Mouse (Mus musculus) hindbrain, embryonic 15.5 days (tissue): ENCODE results near the gene Gm49336. TPM values are rescaled to one million over a fixed set of nuclear protein-coding genes. Genes with fewer than 3 reads are reported as not detected.
A peak's percentile ranks its signal among the peaks of the same experiment; 100 is the strongest.

Experiments used
- ATAC-seq: fragments of 200-750 bp; cut with Nextera tagmentation; 2 replicates; pipeline ENCODE4 v1.8.0; 2017; ENCODE audit warnings: low read depth, moderate number of reproducible peaks, moderate TSS enrichment; ENCODE audit not compliant: low FRiP score
- H3K27ac ChIP-seq: fragments of 300-500 bp; sonication (generic); replicated peaks from 2 replicates; pipeline ENCODE4 v1.5.1; 2015; ENCODE audit warnings: mild to moderate bottlenecking, inconsistent platforms
- H3K27me3 ChIP-seq: fragments of 300-500 bp; sonication (generic); 2 replicates; pipeline ENCODE4 v1.6.1; 2015; ENCODE audit warnings: control low read depth, inconsistent platforms
- H3K36me3 ChIP-seq: fragments of 300-500 bp; sonication (generic); 2 replicates; pipeline ENCODE4 v1.6.1; 2015; ENCODE audit warnings: control low read depth, inconsistent platforms
- H3K4me1 ChIP-seq: fragments of 300-500 bp; sonication (generic); replicated peaks from 2 replicates; pipeline ENCODE4 v1.6.1; 2015; ENCODE audit warnings: control low read depth, inconsistent platforms
- H3K4me2 ChIP-seq: fragments of 300-500 bp; sonication (generic); 2 replicates; pipeline ENCODE4 v1.6.1; 2015; ENCODE audit warnings: moderate library complexity, mild to moderate bottlenecking, inconsistent platforms
- H3K4me3 ChIP-seq: fragments of 300-500 bp; sonication (generic); 2 replicates; pipeline ENCODE4 v1.5.1; 2015; ENCODE audit warnings: mild to moderate bottlenecking, inconsistent platforms
- H3K9ac ChIP-seq: fragments of 300-500 bp; sonication (generic); 2 replicates; pipeline ENCODE4 v1.6.1; 2015; ENCODE audit warnings: inconsistent platforms
- H3K9me3 ChIP-seq: fragments of 300-500 bp; sonication (generic); 2 replicates; pipeline ENCODE4 v1.6.1; 2016; ENCODE audit warnings: control low read depth, inconsistent platforms
- WGBS: fragments of 180-500 bp; shearing (Covaris S2); methylation state at CpG from one replicate; pipeline ENCODE4 v1.1.7; 2015; 5-methylcytosine and 5-hydroxymethylcytosine counted together
- polyA plus RNA-seq: library from polyadenylated mRNA; unstranded; fragments of >200 nt; fragmentation: Nextera tagmentation; extraction: Ambion mirVana; gene quantifications from 2 replicates; pipeline ENCODE4 v1.2.1, GENCODE M21; 2015

The Gm49336 gene
- polyA plus RNA-seq, 1 experiment from 2014 or later: 47.3 TPM

- WGBS: 80% methylated on average over 7 of the region's 7 CpGs
- Histone ChIP-seq H3K27ac (no peak overlapping the region), H3K4me3 (no peak overlapping the region), H3K4me2 (no peak overlapping the region), H3K9ac (no peak overlapping the region), H3K9me3 (no peaks in the 10 kb centered on the region), H3K4me1 (peaks cover 18% of the 10 kb centered on the region), H3K27me3 (no peaks in the 10 kb centered on the region), H3K36me3 (no peaks in the 10 kb centered on the region)
- no peak for ATAC-seq
These were observed 11.0 kb upstream of the Gm49336 start for GRCm38 (mm10) chr14:60262316-60262715.

GRCm38 (mm10) chr14:60257851-60258250 is 6.5 kb upstream of the Gm49336 start:
- no peak for ATAC-seq
- Histone ChIP-seq H3K4me2 (no peak overlapping the region), H3K9ac (no peak overlapping the region), H3K27ac (no peak overlapping the region), H3K27me3 (no peaks in the 10 kb centered on the region), H3K4me1 (no peaks in the 10 kb centered on the region), H3K9me3 (no peaks in the 10 kb centered on the region), H3K36me3 (no peaks in the 10 kb centered on the region), H3K4me3 (no peak overlapping the region)
- 93% methylated on average over 1 of the region's 1 CpGs for WGBS

GRCm38 (mm10) chr14:60257101-60257500 is 5.8 kb upstream of the Gm49336 start:
- no peaks in the 10 kb centered on the region for H3K36me3 ChIP-seq
- H3K9me3 ChIP-seq: no peaks in the 10 kb centered on the region
- H3K4me2 ChIP-seq: no peak overlapping the region
- 89% methylated on average over 4 of the region's 4 CpGs for WGBS
- H3K27ac ChIP-seq: no peak overlapping the region
- H3K9ac ChIP-seq: no peak overlapping the region
- H3K27me3 ChIP-seq: no peaks in the 10 kb centered on the region
- no peak overlapping the region for H3K4me3 ChIP-seq
- H3K4me1 ChIP-seq: peaks cover 6% of the 10 kb centered on the region
- ATAC-seq: no peak

- Histone ChIP-seq H3K4me3 (no peak overlapping the region), H3K4me1 (peaks cover 6% of the 10 kb centered on the region), H3K9ac (no peak overlapping the region), H3K4me2 (no peak overlapping the region), H3K27ac (no peak overlapping the region), H3K9me3 (no peaks in the 10 kb centered on the region), H3K27me3 (no peaks in the 10 kb centered on the region), H3K36me3 (no peaks in the 10 kb centered on the region)
- no peak for ATAC-seq
- 33% methylated on average over 3 of the region's 3 CpGs for WGBS
These were observed 5.0 kb upstream of the Gm49336 start for GRCm38 (mm10) chr14:60256356-60256755.

GRCm38 (mm10) chr14:60254774-60255173 is 3.5 kb upstream of the Gm49336 start:
- Histone ChIP-seq H3K4me3 (no peak overlapping the region), H3K27me3 (no peaks in the 10 kb centered on the region), H3K27ac (no peak overlapping the region), H3K4me1 (peaks cover 13% of the 10 kb centered on the region), H3K4me2 (no peak overlapping the region), H3K36me3 (no peaks in the 10 kb centered on the region), H3K9ac (no peak overlapping the region), H3K9me3 (no peaks in the 10 kb centered on the region)
- no peak for ATAC-seq

- 93% methylated on average over 3 of the region's 3 CpGs for WGBS
- H3K4me3 ChIP-seq: no peak overlapping the region
- H3K4me1 ChIP-seq: peaks cover 25% of the 10 kb centered on the region
- no peaks in the 10 kb centered on the region for H3K9me3 ChIP-seq
- H3K36me3 ChIP-seq: no peaks in the 10 kb centered on the region
- H3K4me2 ChIP-seq: no peak overlapping the region
- H3K27ac ChIP-seq: no peak overlapping the region
- no peaks in the 10 kb centered on the region for H3K27me3 ChIP-seq
- ATAC-seq: no peak
- H3K9ac ChIP-seq: no peak overlapping the region
These were observed 2.2 kb upstream of the Gm49336 start for GRCm38 (mm10) chr14:60253466-60253865.

GRCm38 (mm10) chr14:60252004-60253000 is 995 bp upstream of the Gm49336 start:
- H3K4me2 ChIP-seq: peak overlapping the region; percentile 87
- no peaks in the 10 kb centered on the region for H3K27me3 ChIP-seq
- H3K4me3 ChIP-seq: peak overlapping the region; percentile 83
- no peaks in the 10 kb centered on the region for H3K9me3 ChIP-seq
- H3K36me3 ChIP-seq: no peaks in the 10 kb centered on the region
- no peak for ATAC-seq
- peak overlapping the region; percentile 95 for H3K27ac ChIP-seq
- peak overlapping the region; percentile 97 for H3K9ac ChIP-seq
- peaks cover 25% of the 10 kb centered on the region for H3K4me1 ChIP-seq
- WGBS: 20% methylated on average over 15 of the region's 15 CpGs

- H3K9me3 ChIP-seq: no peaks in the 10 kb centered on the region
- no peaks in the 10 kb centered on the region for H3K27me3 ChIP-seq
- H3K36me3 ChIP-seq: no peaks in the 10 kb centered on the region
- peak overlapping the region; percentile 83 for H3K4me3 ChIP-seq
- peaks cover 25% of the 10 kb centered on the region for H3K4me1 ChIP-seq
- under 1% methylated on average over 39 of the region's 39 CpGs for WGBS
- no peak for ATAC-seq
- H3K4me2 ChIP-seq: peak overlapping the region; percentile 87
- peak overlapping the region; percentile 97 for H3K9ac ChIP-seq
- H3K27ac ChIP-seq: peak overlapping the region; percentile 95
These were observed 428 bp downstream of the Gm49336 start for GRCm38 (mm10) chr14:60250879-60251278.

- H3K4me1 ChIP-seq: peaks cover 25% of the 10 kb centered on the region
- H3K9me3 ChIP-seq: no peaks in the 10 kb centered on the region
- peak overlapping the region; percentile 87 for H3K4me2 ChIP-seq
- H3K9ac ChIP-seq: peak overlapping the region; percentile 97
- H3K27ac ChIP-seq: peak overlapping the region; percentile 95; the same call in 1 of the 2 replicates
- WGBS: 16% methylated on average over 8 of the region's 8 CpGs
- H3K27me3 ChIP-seq: no peaks in the 10 kb centered on the region
- peak overlapping the region; percentile 83 for H3K4me3 ChIP-seq
- no peak for ATAC-seq
- no peaks in the 10 kb centered on the region for H3K36me3 ChIP-seq
These were observed 941 bp downstream of the Gm49336 start for GRCm38 (mm10) chr14:60250366-60250765.

- Histone ChIP-seq H3K4me3 (no peak overlapping the region), H3K9me3 (no peaks in the 10 kb centered on the region), H3K36me3 (peaks cover 51% of the 10 kb centered on the region), H3K9ac (no peak overlapping the region), H3K27me3 (no peaks in the 10 kb centered on the region), H3K27ac (no peak overlapping the region), H3K4me1 (no peaks in the 10 kb centered on the region), H3K4me2 (no peak overlapping the region)
- WGBS: 91% methylated on average over 3 of the region's 3 CpGs
- no peak for ATAC-seq
These were observed 12.8 kb downstream of the Gm49336 start for GRCm38 (mm10) chr14:60238551-60238950.

- Histone ChIP-seq H3K4me2 (no peak overlapping the region), H3K36me3 (peaks cover 23% of the 10 kb centered on the region; the same call in 1 of the 2 replicates), H3K9ac (no peak overlapping the region), H3K27ac (no peak overlapping the region), H3K4me3 (no peak overlapping the region), H3K4me1 (no peaks in the 10 kb centered on the region), H3K9me3 (no peaks in the 10 kb centered on the region), H3K27me3 (no peaks in the 10 kb centered on the region)
- 88% methylated on average over 10 of the region's 10 CpGs for WGBS
- no peak for ATAC-seq
These were observed 31.4 kb downstream of the Gm49336 start for GRCm38 (mm10) chr14:60219886-60220285.

- Histone ChIP-seq H3K4me2 (no peak overlapping the region), H3K27me3 (no peaks in the 10 kb centered on the region), H3K9me3 (no peaks in the 10 kb centered on the region), H3K36me3 (peaks cover 23% of the 10 kb centered on the region; the same call in 1 of the 2 replicates), H3K4me1 (no peaks in the 10 kb centered on the region), H3K27ac (no peak overlapping the region), H3K4me3 (no peak overlapping the region), H3K9ac (no peak overlapping the region)
- no peak for ATAC-seq
- WGBS: 95% methylated on average over 4 of the region's 4 CpGs
These were observed 33.7 kb downstream of the Gm49336 start for GRCm38 (mm10) chr14:60217616-60218015.
